14 mouse cellular contexts compared by ENCODE assay signal in genomic region chr11:93500442-93500841, GRCm38 (mm10).
DNase-seq lines count a peak whose midpoint lies in the region; ATAC-seq lines count a peak whose summit lies in the region.
"Had no signal": no experiment of that assay in that cellular context is flagged by ENCODE, and none has a peak within 500 bp of the region (broad histone marks: within the 10 kb centered on the region; RNA-seq: fewer than 3 reads in every experiment).

No protein-coding gene starts in this region.

- peak; percentile 41 for DNase-seq in heart, adult 11 months
- DNase-seq in heart, postnatal 25 days (ENCODE audit: low spot score) = no peak
- DNase-seq in embryo, embryonic 10.5 days (ENCODE audit: low spot score) = peak; percentile 70
- no peak for DNase-seq in layer of hippocampus, adult 8-10 months (ENCODE audit: low spot score in 2 of 2)
- no peak for DNase-seq in lung, postnatal 10 days
- DNase-seq: cerebellum, postnatal 14 days; kidney, postnatal 25 days; thymus, adult 18-20 months had no signal

- WGBS in hindbrain, embryonic 13.5 days = 12% methylated on average over 4 of the region's 4 CpGs
- 19% methylated on average over 4 of the region's 4 CpGs for WGBS in midbrain, embryonic 16.5 days

- H3K36me3 ChIP-seq in hindbrain, embryonic 13.5 days = no peaks in the 10 kb centered on the region
- no peaks in the 10 kb centered on the region for H3K36me3 ChIP-seq in midbrain, embryonic 16.5 days (ENCODE audit: control insufficient read depth, insufficient read depth, low read length)
- H3K36me3 ChIP-seq: heart, embryonic 15.5 days; liver, embryonic 15.5 days had no signal

- ATAC-seq in hindbrain, embryonic 13.5 days (ENCODE audit: low FRiP score) = peak; percentile 72
- peak; percentile 21; the same call in 1 of the 2 replicates for ATAC-seq in midbrain, embryonic 16.5 days
- ATAC-seq in megakaryocyte, adult 5-6 weeks (ENCODE audit: poor library complexity, severe bottlenecking) = no peak

- intact Hi-C loops in heart, postnatal 25 days (cut with DNase I) = loop anchor here (5.0 kb wide), 1 partner anchor 312 kb away; no protein-coding TSS in a partner anchor

- H3K9me3 ChIP-seq in hindbrain, embryonic 13.5 days = no peaks in the 10 kb centered on the region
- H3K9me3 ChIP-seq in midbrain, embryonic 16.5 days (replicated peaks; ENCODE audit: control insufficient read depth, low read length, poor library complexity, severe bottlenecking) = no peaks in the 10 kb centered on the region
- H3K9me3 ChIP-seq: heart, embryonic 15.5 days; liver, embryonic 15.5 days had no signal

- no peak overlapping the region for H3K4me3 ChIP-seq in hindbrain, embryonic 13.5 days
- H3K4me3 ChIP-seq in midbrain, embryonic 16.5 days (ENCODE audit: low read depth, low read length) = no peak overlapping the region
- H3K4me3 ChIP-seq: erythroblast, embryonic 14.5 days; heart, embryonic 15.5 days; liver, embryonic 15.5 days had no signal

- peaks cover 12% of the 10 kb centered on the region for H3K4me1 ChIP-seq in hindbrain, embryonic 13.5 days (replicated peaks)
- peaks cover 6% of the 10 kb centered on the region; the same call in 1 of the 2 replicates for H3K4me1 ChIP-seq in midbrain, embryonic 16.5 days (ENCODE audit: control insufficient read depth, insufficient read depth, low read length)
- H3K4me1 ChIP-seq: heart, embryonic 15.5 days; liver, embryonic 15.5 days had no signal

- H3K27ac ChIP-seq in hindbrain, embryonic 13.5 days = peak overlapping the region; percentile 59
- H3K27ac ChIP-seq in midbrain, embryonic 16.5 days (ENCODE audit: low read length) = peak overlapping the region; percentile 18; the same call in 1 of the 2 replicates
- H3K27ac ChIP-seq: heart, embryonic 15.5 days; liver, embryonic 15.5 days had no signal

- H3K27me3 ChIP-seq in hindbrain, embryonic 13.5 days = no peaks in the 10 kb centered on the region
- no peaks in the 10 kb centered on the region for H3K27me3 ChIP-seq in midbrain, embryonic 16.5 days (ENCODE audit: control insufficient read depth, insufficient read depth, low read depth, low read length)
- H3K27me3 ChIP-seq: heart, embryonic 15.5 days; liver, embryonic 15.5 days had no signal

- H3K9ac ChIP-seq in hindbrain, embryonic 13.5 days = no peak overlapping the region
- H3K9ac ChIP-seq in midbrain, embryonic 16.5 days (ENCODE audit: low read depth, low read length) = no peak overlapping the region
- H3K9ac ChIP-seq: heart, embryonic 15.5 days; liver, embryonic 15.5 days had no signal

- no peak overlapping the region for H3K4me2 ChIP-seq in hindbrain, embryonic 13.5 days
- no peak overlapping the region for H3K4me2 ChIP-seq in midbrain, embryonic 16.5 days (ENCODE audit: low read length)
- H3K4me2 ChIP-seq: heart, embryonic 15.5 days; liver, embryonic 15.5 days had no signal

Comparison
In these comparisons a context has a peak if more than half of its experiments do, and no peak if none do; other contexts are left out.
1. DNase-seq: peak in heart, adult 11 months (single experiment) and embryo, embryonic 10.5 days (single experiment); none in heart, postnatal 25 days (single experiment), layer of hippocampus, adult 8-10 months (0 of 2) and lung, postnatal 10 days (single experiment).